Mouse (Mus musculus): Measurements from ENCODE around the gene Lhx1. TPM values are rescaled to one million over a fixed set of nuclear protein-coding genes. Genes with fewer than 3 reads are reported as not detected.

The Lhx1 gene
- polyA plus RNA-seq, 1 experiment from 2014 or later, result 10.9 TPM

DNA sequence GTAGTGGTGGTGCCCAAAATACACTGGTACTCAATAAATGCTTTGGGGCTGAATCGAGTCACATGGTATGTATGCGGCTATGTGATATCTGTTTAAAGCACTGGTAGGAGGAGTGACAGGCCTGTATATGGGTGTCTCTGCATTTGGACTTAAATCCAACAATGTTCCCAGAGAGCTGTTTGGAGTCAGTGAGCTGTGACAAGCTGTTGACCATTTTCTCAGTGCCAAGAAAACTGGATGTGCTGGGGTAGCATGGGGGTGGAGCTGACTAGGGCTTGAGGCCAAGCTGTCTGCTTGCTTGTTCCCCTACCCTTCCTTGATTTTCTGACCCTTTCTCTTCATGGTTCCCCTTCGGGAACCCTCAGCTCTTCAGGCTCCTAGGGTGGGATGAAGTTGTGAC lies 39.9 kb upstream of the Lhx1 start:
- peaks cover 16% of the 10 kb centered on the region; the same call in 1 of the 2 replicates for H3K4me1 ChIP-seq (replicated peaks; ENCODE audit: control insufficient read depth, insufficient read depth, low read length)

DNA sequence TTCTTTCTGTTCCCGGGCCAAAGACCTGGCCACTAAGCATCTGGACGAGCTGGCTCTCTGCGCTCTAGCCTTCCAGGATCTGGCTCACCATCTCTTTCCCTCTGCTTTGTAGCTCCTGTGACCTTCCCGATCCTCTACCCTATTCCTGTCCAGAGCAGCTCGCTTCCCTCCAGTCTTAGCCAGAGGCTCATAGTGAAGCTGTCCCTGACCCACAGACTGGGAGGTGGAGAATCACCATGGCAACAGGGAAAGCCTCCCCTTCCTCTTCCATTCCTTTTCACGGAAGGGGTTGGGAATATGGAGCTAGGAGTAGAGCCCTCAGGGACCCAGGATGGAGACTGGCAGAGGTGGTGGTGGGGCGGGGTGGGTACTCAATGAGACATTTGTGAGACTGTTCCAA lies 38.0 kb upstream of the Lhx1 start:
- no peak overlapping the region for H3K27ac ChIP-seq (ENCODE audit: low read depth, low read length)
- no peak; the same call in 1 of the 2 replicates for ATAC-seq (replicated peaks; ENCODE audit: low FRiP score)
- no peak overlapping the region for H3K4me3 ChIP-seq (ENCODE audit: low read depth, low read length)

More for the DNA sequence above, 39.9 kb upstream of the Lhx1 start:
- no peak overlapping the region for H3K4me3 ChIP-seq (ENCODE audit: low read depth, low read length)
- H3K9ac ChIP-seq (ENCODE audit: low read length), result no peak overlapping the region
- ATAC-seq (replicated peaks; ENCODE audit: low FRiP score), result no peak
- no peak for DNase-seq (ENCODE audit: low spot score)
- 97% methylated on average over 3 of the region's 3 CpGs for WGBS
- H3K4me2 ChIP-seq (ENCODE audit: low read depth, low read length, severe bottlenecking), result no peak overlapping the region
- no peaks in the 10 kb centered on the region for H3K36me3 ChIP-seq (ENCODE audit: control insufficient read depth, insufficient read depth, low read length)
- H3K27me3 ChIP-seq (ENCODE audit: control insufficient read depth, insufficient read depth, low read length), result no peaks in the 10 kb centered on the region; the same call in 1 of the 2 replicates
- no peak overlapping the region for H3K27ac ChIP-seq (ENCODE audit: low read depth, low read length)
- H3K9me3 ChIP-seq (ENCODE audit: control insufficient read depth, low read length), result no peaks in the 10 kb centered on the region

DNA sequence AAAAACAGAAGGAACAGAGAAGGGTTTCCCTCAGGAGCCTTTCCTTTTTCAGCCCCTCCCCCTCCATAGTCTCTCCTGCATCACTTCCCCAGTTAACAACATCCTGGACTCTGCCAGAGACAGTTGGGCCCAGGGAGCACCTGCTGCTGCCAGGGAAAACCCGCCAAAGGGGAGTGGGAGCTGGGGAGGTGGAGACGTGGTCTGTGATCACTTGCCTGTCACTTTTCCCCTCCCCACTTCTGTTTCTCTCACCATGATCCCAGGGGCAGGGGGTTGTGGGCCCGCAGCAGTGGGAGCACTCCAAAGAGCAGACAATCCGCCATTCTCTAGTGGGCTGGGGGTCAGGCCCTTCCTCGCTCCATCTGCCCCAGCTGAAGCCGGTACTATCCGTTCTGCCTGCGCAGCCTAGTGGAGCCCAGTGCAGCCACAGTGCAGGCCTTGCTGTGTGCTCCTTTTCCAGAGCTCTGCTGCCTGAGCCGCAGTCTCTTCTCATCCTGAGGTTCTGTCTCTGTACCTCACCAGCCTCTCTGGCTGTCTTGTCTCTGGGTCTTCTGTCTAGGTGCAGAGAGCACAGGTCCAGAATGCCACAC lies 37.5 kb upstream of the Lhx1 start:
- Histone ChIP-seq H3K4me3 (ENCODE audit: low read depth, low read length) (no peak overlapping the region), H3K9ac (ENCODE audit: low read length) (no peak overlapping the region; the same call in 1 of the 2 replicates)
- WGBS, result 15% methylated on average over 9 of the region's 9 CpGs

More for the DNA sequence above, 38.0 kb upstream of the Lhx1 start:
- Histone ChIP-seq H3K27me3 (ENCODE audit: control insufficient read depth, insufficient read depth, low read length) (no peaks in the 10 kb centered on the region; the same call in 1 of the 2 replicates), H3K4me1 (replicated peaks; ENCODE audit: control insufficient read depth, insufficient read depth, low read length) (peaks cover 13% of the 10 kb centered on the region; the same call in 1 of the 2 replicates), H3K9me3 (ENCODE audit: control insufficient read depth, low read length) (no peaks in the 10 kb centered on the region), H3K4me2 (ENCODE audit: low read depth, low read length, severe bottlenecking) (no peak overlapping the region), H3K36me3 (ENCODE audit: control insufficient read depth, insufficient read depth, low read length) (no peaks in the 10 kb centered on the region), H3K9ac (ENCODE audit: low read length) (no peak overlapping the region; the same call in 1 of the 2 replicates)
- no peak for DNase-seq (ENCODE audit: low spot score)
- 39% methylated on average over 7 of the region's 7 CpGs for WGBS

DNA sequence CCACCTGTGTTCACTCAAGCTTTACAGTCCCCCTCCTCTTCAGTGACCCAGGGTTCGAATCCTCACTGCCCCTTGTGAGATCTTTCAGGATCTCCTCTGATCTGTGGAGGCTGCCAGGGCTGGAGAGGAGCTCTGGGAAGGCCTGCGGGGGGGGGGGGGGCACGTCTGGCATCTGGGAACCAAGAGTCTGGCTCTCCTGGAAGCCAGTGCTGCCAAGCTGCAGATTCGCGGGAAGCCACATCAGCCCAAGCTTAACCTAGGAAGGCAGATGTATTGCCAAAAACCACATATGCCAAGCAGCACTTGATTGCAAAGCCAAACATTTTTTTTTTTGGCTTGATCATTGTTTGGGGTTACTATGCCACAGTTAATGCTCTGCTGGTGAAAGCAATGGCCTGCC lies 36.2 kb upstream of the Lhx1 start:
- Histone ChIP-seq H3K9me3 (ENCODE audit: control insufficient read depth, low read length) (no peaks in the 10 kb centered on the region), H3K9ac (ENCODE audit: low read length) (no peak overlapping the region), H3K27ac (ENCODE audit: low read depth, low read length) (no peak overlapping the region), H3K4me1 (replicated peaks; ENCODE audit: control insufficient read depth, insufficient read depth, low read length) (peaks cover 11% of the 10 kb centered on the region; the same call in 1 of the 2 replicates), H3K36me3 (ENCODE audit: control insufficient read depth, insufficient read depth, low read length) (no peaks in the 10 kb centered on the region), H3K4me3 (ENCODE audit: low read depth, low read length) (no peak overlapping the region), H3K4me2 (ENCODE audit: low read depth, low read length, severe bottlenecking) (no peak overlapping the region), H3K27me3 (ENCODE audit: control insufficient read depth, insufficient read depth, low read length) (no peaks in the 10 kb centered on the region; the same call in 1 of the 2 replicates)
- WGBS, result 100% methylated on average over 3 of the region's 5 CpGs
- DNase-seq (ENCODE audit: low spot score), result no peak
- ATAC-seq (replicated peaks; ENCODE audit: low FRiP score), result no peak

More for the DNA sequence above, 37.5 kb upstream of the Lhx1 start:
- no peak overlapping the region for H3K27ac ChIP-seq (ENCODE audit: low read depth, low read length)
- no peaks in the 10 kb centered on the region; the same call in 1 of the 2 replicates for H3K27me3 ChIP-seq (ENCODE audit: control insufficient read depth, insufficient read depth, low read length)
- H3K4me1 ChIP-seq (replicated peaks; ENCODE audit: control insufficient read depth, insufficient read depth, low read length), result peaks cover 11% of the 10 kb centered on the region; the same call in 1 of the 2 replicates
- ATAC-seq (replicated peaks; ENCODE audit: low FRiP score) (peak; percentile 36; the same call in 1 of the 2 replicates), DNase-seq (ENCODE audit: low spot score) (no peak)
- no peaks in the 10 kb centered on the region for H3K9me3 ChIP-seq (ENCODE audit: control insufficient read depth, low read length)
- H3K4me2 ChIP-seq (ENCODE audit: low read depth, low read length, severe bottlenecking), result no peak overlapping the region
- H3K36me3 ChIP-seq (ENCODE audit: control insufficient read depth, insufficient read depth, low read length), result no peaks in the 10 kb centered on the region

DNA sequence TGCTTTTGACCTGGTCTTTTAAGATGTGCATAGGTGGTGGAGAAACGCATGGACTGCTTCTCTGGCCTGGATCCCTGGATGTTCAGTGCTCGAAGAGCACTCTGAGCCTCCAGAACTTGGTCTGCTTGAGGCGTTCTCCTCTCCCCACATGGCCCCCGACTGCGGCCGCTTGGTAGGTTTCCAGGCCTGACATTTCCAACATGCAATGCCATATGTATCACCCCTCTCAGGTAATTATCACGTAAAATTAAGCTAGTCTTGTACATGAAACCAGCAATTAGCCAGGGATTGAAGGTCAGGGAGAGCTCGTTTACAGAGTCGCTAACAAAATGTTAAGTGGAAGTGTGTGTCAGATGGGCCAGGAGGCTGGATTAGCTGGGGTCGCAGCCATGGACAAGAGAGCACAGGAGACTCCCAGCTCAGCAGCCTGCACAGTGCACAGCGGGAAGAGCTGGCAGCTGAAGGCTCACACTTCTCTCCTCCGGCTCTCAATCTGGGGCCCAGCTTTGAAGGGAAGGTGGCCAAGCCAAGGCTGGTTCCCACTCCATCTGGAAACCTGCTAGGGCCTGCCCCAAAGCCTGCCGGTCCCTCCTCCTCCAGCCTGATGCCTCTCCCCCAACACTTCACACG lies 28.6 kb upstream of the Lhx1 start:
- no peak overlapping the region for H3K27ac ChIP-seq (ENCODE audit: low read depth, low read length)
- 77% methylated on average over 14 of the region's 14 CpGs for WGBS
- no peak overlapping the region for H3K9ac ChIP-seq (ENCODE audit: low read length)
- DNase-seq (ENCODE audit: low spot score) (no peak), ATAC-seq (replicated peaks; ENCODE audit: low FRiP score) (no peak)
- no peak overlapping the region for H3K4me2 ChIP-seq (ENCODE audit: low read depth, low read length, severe bottlenecking)
- H3K4me1 ChIP-seq (replicated peaks; ENCODE audit: control insufficient read depth, insufficient read depth, low read length), result 0 out of 2 replicates have a peak, but pooled peaks cover 2% of the 10 kb centered on the region
- H3K27me3 ChIP-seq (ENCODE audit: control insufficient read depth, insufficient read depth, low read length), result peaks cover 3% of the 10 kb centered on the region; the same call in 1 of the 2 replicates
- no peaks in the 10 kb centered on the region for H3K36me3 ChIP-seq (ENCODE audit: control insufficient read depth, insufficient read depth, low read length)
- H3K9me3 ChIP-seq (ENCODE audit: control insufficient read depth, low read length), result peaks cover 2% of the 10 kb centered on the region; the same call in 1 of the 2 replicates
- H3K4me3 ChIP-seq (ENCODE audit: low read depth, low read length), result no peak overlapping the region

DNA sequence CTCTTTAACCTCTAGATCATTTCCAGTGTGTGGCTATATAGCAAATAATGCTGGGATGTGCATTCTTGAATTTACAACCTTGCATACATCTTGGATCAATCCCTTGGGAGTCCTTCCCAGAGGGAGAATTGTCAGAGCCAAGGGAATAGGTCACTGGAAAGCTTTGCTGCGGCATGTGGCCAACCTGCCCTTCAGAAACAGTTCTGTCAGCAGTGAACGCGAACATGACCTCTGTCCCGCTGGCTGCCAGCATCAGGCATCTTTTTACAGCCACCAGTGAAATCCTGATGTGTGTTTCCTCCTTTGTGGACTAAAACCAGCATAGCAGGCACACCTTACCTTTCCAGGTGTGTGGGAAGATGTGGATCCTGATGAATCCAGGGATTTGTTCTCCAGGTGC lies 26.0 kb upstream of the Lhx1 start:
- DNase-seq (ENCODE audit: low spot score) (no peak), ATAC-seq (replicated peaks; ENCODE audit: low FRiP score) (no peak)
- Histone ChIP-seq H3K27me3 (ENCODE audit: control insufficient read depth, insufficient read depth, low read length) (peaks cover 7% of the 10 kb centered on the region), H3K9ac (ENCODE audit: low read length) (no peak overlapping the region), H3K36me3 (ENCODE audit: control insufficient read depth, insufficient read depth, low read length) (no peaks in the 10 kb centered on the region), H3K9me3 (ENCODE audit: control insufficient read depth, low read length) (peaks cover 2% of the 10 kb centered on the region; the same call in 1 of the 2 replicates), H3K27ac (ENCODE audit: low read depth, low read length) (no peak overlapping the region), H3K4me3 (ENCODE audit: low read depth, low read length) (no peak overlapping the region), H3K4me2 (ENCODE audit: low read depth, low read length, severe bottlenecking) (no peak overlapping the region), H3K4me1 (replicated peaks; ENCODE audit: control insufficient read depth, insufficient read depth, low read length) (0 out of 2 replicates have a peak, but pooled peaks cover 4% of the 10 kb centered on the region)
- WGBS, result 81% methylated on average over 4 of the region's 4 CpGs

DNA sequence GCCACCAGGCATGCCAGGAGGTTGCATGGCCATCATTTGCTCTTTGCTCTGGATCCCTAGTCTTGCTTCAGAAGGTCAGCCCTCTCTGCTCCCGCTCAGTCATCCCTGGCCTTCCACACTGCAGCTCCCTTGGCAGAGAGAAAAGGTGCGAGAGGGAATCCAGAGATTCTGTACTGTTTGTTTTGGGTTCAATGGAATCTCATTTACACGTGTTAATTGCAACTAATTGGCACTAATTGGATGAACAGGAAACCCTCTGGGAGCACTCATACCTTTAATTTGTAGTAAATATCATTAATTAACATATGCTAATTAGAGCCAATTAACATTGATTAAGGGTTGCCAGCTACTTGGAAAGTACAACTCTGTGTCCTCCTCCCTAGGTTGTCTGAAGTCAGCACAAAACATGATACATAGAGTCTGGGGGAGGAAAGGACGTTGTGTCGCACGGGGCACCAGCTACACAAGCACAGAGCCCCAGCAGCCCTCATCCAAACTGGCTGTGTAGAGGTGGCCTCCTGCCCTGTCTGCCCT lies 24.0 kb upstream of the Lhx1 start:
- Histone ChIP-seq H3K4me1 (replicated peaks; ENCODE audit: control insufficient read depth, insufficient read depth, low read length) (0 out of 2 replicates have a peak, but pooled peaks cover 4% of the 10 kb centered on the region), H3K36me3 (ENCODE audit: control insufficient read depth, insufficient read depth, low read length) (no peaks in the 10 kb centered on the region), H3K4me2 (ENCODE audit: low read depth, low read length, severe bottlenecking) (no peak overlapping the region), H3K9me3 (ENCODE audit: control insufficient read depth, low read length) (peaks cover 2% of the 10 kb centered on the region; the same call in 1 of the 2 replicates), H3K27me3 (ENCODE audit: control insufficient read depth, insufficient read depth, low read length) (peaks cover 14% of the 10 kb centered on the region), H3K4me3 (ENCODE audit: low read depth, low read length) (no peak overlapping the region), H3K9ac (ENCODE audit: low read length) (no peak overlapping the region), H3K27ac (ENCODE audit: low read depth, low read length) (no peak overlapping the region)
- DNase-seq (ENCODE audit: low spot score) (no peak), ATAC-seq (replicated peaks; ENCODE audit: low FRiP score) (no peak)
- WGBS, result 35% methylated on average over 6 of the region's 6 CpGs

DNA sequence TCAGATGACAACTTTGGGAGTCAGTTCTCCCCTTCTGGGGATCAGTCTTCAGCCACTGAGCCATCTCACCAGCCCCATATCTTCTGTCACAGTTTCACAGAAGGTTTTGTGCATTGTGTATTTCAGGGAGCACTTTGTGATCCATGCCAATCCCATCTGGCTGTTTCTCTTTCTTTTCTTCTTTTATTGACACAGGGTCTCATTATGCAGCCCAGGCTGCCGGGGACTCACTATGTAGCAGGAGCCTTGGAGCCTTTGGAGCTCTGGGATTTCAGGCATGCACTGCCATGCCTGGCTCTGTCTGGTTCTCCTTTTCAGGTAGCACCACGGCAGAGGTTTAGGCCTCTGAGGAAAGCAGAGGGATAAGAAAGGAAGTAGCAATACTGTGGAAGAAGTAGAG lies 23.0 kb upstream of the Lhx1 start:
- WGBS, result 38% methylated on average over 2 of the region's 2 CpGs
- ATAC-seq (replicated peaks; ENCODE audit: low FRiP score) (no peak), DNase-seq (ENCODE audit: low spot score) (no peak)
- peaks cover 1% of the 10 kb centered on the region; the same call in 1 of the 2 replicates for H3K9me3 ChIP-seq (ENCODE audit: control insufficient read depth, low read length)
- 0 out of 2 replicates have a peak, but pooled peaks cover 4% of the 10 kb centered on the region for H3K4me1 ChIP-seq (replicated peaks; ENCODE audit: control insufficient read depth, insufficient read depth, low read length)
- H3K36me3 ChIP-seq (ENCODE audit: control insufficient read depth, insufficient read depth, low read length), result no peaks in the 10 kb centered on the region
- H3K9ac ChIP-seq (ENCODE audit: low read length), result no peak overlapping the region
- no peak overlapping the region for H3K4me3 ChIP-seq (ENCODE audit: low read depth, low read length)
- no peak overlapping the region for H3K4me2 ChIP-seq (ENCODE audit: low read depth, low read length, severe bottlenecking)
- no peak overlapping the region for H3K27ac ChIP-seq (ENCODE audit: low read depth, low read length)
- H3K27me3 ChIP-seq (ENCODE audit: control insufficient read depth, insufficient read depth, low read length), result peaks cover 14% of the 10 kb centered on the region

Measured in forebrain, embryonic 11.5 days (tissue).